Mouse (Mus musculus) adrenal gland, adult 8-10 months (tissue): ENCODE measurements at regions not wholly inside any gene's neighbourhood (a gene's known extent, or its start where the extent isn't known, plus 50 kb on each side); places are given as distances from the start of the nearest gene placed in this dataset.

ENCODE experiments used
- DNase-seq: peaks from one replicate; pipeline ENCODE4 v3.0.0; 2022

- no peak for DNase-seq
Observed at GRCm38 (mm10) chr9:13905086-13905669, 77.7 kb downstream of the Fam76b start.

- no peak for DNase-seq
Observed at GRCm38 (mm10) chr9:13906736-13907135, 79.2 kb downstream of the Fam76b start.

DNA sequence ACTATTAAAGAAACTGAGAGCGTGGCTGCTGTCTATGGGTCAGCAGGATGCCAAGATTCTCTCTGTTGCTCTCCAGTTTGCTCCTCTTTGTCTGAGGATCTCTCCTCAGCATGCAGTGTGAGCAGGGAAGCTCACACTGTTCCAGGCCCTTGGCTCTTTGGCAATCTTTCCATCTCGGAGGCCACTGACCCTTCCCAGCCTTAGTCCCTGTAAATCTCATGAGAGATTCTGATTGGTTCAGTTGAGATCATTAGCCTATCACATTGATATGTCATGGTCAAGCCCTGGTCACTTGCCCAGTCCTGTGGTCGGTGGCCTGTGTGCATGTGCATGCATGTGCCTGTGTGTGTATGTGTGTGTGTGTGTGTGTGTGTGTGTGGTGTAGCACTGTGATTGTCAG, 82.1 kb downstream of the Fam76b start:
- DNase-seq, result no peak

- DNase-seq, result no peak
Observed at GRCm38 (mm10) chr9:13910091-13910490, 82.6 kb downstream of the Fam76b start.

- no peak for DNase-seq
Observed at GRCm38 (mm10) chr9:13913459-13913858, 85.9 kb downstream of the Fam76b start.

DNA sequence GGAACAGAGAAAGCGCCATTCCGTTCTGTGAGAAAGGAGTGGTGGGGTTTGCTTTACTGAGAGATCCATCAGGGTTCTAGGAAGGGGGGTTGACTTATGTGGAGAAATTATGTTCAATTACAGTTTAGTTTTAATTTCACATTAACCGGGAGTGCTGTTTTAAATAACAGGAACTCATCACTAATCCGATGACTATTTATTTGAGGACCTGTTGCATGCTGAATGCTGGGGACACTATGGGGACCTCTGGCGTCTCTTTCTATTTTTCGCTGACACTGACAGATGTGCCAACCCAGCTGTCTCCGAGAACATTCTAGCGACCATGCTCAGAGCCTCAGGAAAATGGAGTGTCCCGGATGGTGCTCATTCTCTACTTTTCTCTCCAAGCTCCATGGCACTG, 86.6 kb downstream of the Fam76b start:
- no peak for DNase-seq

- DNase-seq, result no peak
Observed at GRCm38 (mm10) chr9:13914847-13915246, 87.3 kb downstream of the Fam76b start.

DNA sequence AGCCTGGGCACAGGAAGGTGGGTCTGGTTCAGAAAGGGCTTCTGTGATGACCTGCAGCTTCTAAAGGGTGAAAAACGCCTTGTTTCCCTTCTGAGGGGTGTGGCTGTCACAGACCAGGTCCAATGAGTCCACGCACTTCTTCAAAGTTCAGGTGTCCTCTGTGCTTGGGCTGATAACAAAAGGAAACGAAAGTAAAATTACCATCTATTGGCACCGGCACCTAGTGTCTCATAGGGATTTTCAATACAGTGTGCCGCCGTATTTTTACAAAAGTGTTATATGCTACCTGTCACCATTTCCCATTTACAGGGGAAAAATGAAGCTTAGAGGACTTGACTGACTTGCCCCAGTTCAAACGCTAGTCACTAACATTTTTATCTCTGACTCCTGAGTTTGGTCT, 89.3 kb downstream of the Fam76b start:
- DNase-seq, result no peak

DNA sequence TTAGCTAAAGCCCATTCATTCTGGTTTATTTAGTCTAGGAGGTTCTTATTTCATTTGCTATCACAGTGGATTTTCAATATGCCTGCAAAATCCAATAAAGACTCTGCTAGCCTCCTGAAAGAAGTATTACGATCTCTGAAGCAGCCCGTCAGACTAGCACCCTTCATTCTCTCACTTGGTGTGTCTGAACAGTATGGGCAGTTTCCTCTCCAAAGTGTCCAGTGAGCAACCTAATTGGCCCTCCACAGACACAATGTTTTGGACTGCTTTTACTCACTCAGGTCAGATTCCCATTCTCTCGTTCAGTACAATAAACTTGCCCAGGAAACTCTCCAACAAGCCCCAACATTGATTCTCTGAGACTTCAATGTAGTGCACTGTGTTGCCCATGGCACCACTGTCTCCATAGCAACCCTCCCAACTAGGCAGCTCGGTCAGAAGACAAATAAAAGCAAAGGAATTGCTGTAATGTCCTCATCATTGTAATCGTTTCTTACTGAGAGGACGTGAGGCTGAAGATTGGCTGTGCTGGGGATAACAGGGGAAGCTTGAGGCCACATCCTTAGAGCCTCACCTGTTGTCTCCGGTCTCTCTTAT, 91.2 kb downstream of the Fam76b start:
- no peak for DNase-seq

DNA sequence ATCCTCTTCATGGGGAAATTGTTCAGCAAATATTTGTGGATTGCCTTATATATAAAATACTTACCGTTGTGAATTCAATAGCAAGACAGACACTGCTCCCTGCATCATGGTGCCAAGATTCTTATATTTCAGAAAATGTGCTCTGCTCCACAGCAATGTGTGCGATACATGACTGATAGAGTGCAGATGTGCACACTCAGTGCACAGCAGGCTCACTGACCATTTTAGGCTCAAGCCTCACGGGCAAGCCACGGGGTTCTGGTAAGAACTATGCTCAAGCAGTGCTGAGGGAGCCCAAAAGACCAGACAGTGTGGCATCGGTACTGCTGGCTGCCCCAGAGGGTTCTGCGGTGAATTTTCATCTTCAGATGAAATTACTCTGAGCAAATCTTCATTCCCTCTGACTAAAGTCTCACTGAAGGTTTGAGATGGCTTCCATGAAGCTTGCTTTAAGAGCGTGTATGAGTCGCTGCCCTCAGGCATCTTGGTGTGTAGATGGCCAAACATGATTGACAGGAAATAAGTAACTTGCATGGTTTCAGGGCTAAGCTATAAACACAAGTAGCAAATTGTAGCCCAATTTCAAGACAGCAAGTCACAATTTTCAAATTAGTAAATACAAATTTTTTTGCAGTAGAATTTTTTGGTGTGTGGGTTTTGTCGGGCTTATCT, 92.4 kb downstream of the Fam76b start:
- no peak for DNase-seq

- DNase-seq, result peak; percentile 6
Observed at GRCm38 (mm10) chr9:13920623-13921022, 93.1 kb downstream of the Fam76b start.

- DNase-seq, result no peak
Observed at GRCm38 (mm10) chr9:13932001-13932508, 104.5 kb downstream of the Fam76b start.

- DNase-seq, result no peak
Observed at GRCm38 (mm10) chr9:13933404-13933803, 105.9 kb downstream of the Fam76b start.

- no peak for DNase-seq
Observed at GRCm38 (mm10) chr9:13937301-13937700, 109.8 kb downstream of the Fam76b start.

DNA sequence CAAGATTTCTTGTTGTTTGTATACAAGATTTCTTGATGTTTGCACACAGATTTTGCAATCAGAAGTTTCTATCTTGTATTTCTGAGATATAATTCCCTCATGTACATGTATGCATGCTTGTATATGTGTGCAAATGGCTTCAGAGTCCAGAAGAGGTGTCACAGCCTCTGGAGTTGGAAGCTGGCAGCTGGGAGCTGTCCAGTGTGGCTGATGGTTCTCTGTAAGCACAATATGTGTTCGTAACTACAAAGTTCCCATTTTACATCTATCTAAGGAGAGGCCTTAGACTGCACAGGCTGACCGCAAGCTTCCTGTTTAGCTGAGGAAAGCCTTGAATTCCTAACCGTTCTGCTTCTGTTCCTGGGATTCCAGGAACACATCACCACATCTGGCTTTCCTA, 119.0 kb downstream of the Fam76b start:
- no peak for DNase-seq

- no peak for DNase-seq
Observed at GRCm38 (mm10) chr9:13952157-13952556, 124.6 kb downstream of the Fam76b start.

DNA sequence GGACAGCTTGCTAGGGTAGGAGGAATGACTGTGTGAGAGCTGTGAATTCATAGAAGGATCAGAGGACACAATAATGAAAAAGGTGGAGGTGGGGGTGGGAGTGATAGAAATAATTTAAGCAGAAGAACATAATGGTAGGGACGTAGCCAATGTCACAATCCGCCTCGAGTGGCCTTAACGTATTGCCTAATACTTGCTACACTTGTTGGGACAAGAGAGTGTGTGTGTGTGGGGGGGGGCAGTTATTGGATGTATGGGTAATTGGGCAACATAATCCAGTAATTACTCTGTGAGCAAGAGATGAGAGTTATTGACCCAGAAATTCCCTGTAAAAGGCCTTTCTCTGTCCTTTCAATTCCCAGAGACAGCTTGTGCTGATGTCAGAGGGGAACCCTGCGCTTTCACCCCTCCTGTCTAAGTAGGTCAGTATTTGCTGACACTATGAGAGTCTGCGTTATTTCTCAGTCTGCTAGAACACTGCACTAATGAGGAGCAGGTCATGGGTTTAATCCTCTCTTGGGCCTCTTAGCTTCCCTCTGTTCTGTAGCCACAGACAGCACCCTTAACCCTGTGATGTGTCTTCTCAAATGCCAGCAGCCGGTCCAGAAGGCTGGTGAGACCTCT, 135.7 kb downstream of the Fam76b start:
- DNase-seq, result no peak

DNA sequence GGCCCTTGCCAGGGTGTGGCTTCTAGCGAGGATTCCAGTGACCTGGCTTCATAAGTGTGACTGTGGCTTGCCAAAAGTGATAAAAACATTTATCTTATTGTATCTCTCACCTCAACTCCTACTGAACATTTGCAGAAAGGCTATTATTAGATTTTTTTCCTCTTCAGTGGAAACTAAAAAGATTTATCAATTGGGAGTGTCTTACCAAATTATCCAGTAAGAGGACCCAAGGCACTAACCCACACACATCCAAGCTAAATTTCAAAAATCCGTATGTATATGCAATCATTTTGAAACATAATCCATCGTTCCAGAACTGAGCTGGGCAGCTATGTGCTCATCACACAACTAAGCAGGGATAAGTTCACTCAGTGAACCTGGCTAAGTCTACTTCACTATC, 136.3 kb downstream of the Fam76b start:
- DNase-seq, result no peak

DNA sequence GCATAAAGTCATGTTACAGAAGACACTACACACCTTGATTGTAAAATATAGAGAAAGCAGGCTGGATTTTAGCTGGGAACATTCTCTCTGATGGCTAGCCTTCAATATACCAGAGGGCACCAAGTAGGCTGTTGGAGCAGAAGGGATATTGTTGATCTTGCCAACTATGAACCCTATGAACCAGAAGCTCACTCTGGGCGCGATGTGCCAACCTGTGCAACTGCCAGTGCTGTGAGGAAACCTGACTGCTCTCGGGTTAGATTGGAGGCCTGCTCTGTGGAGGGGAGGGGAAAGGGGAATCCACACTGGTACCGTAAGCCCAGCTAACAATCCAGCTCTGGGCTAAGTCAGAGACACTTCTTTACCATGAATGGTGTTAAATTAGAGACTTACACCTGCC, 136.7 kb downstream of the Fam76b start:
- no peak for DNase-seq

- no peak for DNase-seq
Observed at GRCm38 (mm10) chr9:13966212-13966611, 138.7 kb downstream of the Fam76b start.

DNA sequence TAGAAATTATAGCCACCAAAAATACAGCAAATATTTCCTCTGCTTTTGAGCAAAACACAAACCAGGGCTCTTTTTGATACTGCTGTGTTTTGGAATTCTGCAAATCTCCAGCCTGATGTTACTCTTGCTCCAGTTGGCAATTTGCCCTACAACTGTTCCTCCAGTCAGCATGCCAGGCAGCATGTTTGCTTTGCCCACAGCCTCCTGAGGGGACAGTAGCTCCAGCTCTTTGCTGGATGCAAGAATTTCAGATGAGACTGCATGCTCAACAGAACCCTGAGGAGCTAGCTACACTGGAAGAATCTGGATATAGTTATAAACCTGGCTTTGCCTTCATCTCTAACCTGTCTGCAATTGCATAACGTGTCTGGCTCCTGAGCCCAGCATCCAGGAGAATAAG, 141.7 kb downstream of the Fam76b start:
- DNase-seq, result no peak

DNA sequence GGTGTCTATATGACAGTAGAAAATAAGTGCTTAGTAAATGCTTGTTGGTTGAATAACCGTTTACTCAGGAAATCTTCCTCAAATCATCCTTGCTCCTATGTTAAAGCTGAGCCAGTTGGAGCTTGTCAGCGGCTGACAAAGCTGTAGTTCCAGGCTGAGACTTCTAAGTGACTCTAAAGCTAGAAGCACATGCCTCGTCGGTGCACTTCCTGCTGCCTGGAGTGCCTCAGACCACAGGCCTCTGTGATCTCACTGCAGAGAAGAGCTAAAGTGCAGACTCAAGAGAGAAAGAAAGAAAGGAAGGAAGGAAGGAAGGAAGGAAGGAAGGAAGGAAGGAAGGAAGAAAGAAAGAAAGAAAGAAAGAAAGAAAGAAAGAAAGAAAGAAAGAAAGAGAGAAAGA, 146.1 kb downstream of the Fam76b start:
- no peak for DNase-seq

- peak; percentile 12 for DNase-seq
Observed at GRCm38 (mm10) chr9:13974870-13975269, 147.4 kb downstream of the Fam76b start.

DNA sequence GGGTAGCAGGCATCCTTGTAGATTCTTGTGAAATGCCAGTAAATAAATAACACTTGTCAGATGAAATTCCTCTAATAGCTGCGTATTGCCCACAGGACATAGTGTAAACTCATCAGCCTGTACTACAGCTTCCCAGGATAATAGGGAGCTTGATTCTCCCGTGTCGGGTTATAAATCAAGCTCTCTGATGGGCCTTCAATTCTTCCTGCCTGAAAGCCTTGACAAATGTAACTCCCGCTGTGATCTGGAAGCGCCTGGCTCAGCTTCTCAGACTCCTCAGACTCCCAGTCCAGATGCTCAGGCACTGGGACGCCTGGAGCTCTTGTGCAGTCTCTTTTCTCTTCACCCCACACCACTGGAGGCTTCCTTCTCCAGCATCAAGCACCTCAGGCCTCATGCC, 151.3 kb downstream of the Fam76b start:
- DNase-seq, result no peak
